Mouse (Mus musculus): Measurements from ENCODE around the gene Tcl1b5.

GRCm38 (mm10) chr12:105159390-105159789 lies 16.8 kb upstream of the Tcl1b5 start, which contains the start of gene Tcl1b1:
- no peak for TF ChIP-seq CTCF (IDR thresholded peaks at IDR 0.05; ENCODE audit: low read depth, low read length)
- no peak for TF ChIP-seq GATA1 (IDR thresholded peaks at IDR 0.05; ENCODE audit: borderline replicate concordance, low read length)
- TF ChIP-seq POLR2AphosphoS5 (IDR thresholded peaks at IDR 0.05; ENCODE audit: insufficient replicate concordance, low read depth, low read length), result no peak
- no peak for TF ChIP-seq TAL1 (conservative IDR thresholded peaks at IDR 0.05; ENCODE audit: low read depth, low read length)

Data from G1E (cell line).